Comparison of ENCODE assay signal across 1 mouse cellular context in the genomic region with DNA sequence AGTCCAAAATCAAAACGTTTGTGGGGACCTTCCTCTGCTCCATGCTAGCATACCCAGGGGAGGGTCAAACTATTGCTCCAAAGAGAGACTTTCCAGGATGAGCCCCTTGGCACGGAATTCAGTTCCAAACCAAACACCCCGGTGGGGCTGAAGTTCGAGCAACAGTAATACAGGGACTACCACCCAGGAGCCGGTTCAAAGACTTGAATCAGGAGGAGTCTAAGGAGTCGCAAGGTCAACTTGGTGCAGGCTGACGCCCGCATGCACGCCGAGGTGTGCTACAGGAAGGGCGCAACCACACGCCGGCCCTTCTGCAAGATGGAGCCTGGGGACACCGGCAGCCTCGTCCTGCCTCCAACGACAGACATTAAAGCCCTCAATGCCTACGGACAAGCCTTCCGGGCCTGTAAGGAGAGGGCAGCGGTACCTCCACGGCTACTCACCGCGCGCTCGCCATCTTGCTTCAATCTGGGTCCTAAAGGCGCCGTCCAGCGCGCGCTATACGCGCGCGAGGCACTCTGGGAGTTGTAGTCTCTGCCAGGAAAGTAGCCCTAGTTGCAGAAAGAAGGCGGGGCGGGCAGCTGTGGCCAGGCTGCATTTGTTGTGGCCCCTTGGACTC.
A peak's percentile ranks its signal among the peaks of the same experiment; 100 is the strongest.
TF ChIP-seq lines count a peak whose summit lies in the region.

A gene (minus strand): TSS at position 478 of the 619 bp plus-strand sequence.

TF ChIP-seq in MEL, 35 proteins besides CTCF, POLR2A, EP300 and RAD21 (continued from another document):
- no peak for TF ChIP-seq BHLHE40 (IDR thresholded peaks at IDR 0.05; ENCODE audit: borderline replicate concordance, low read depth, low read length)
- peak; percentile 28; the same call in 1 of the 2 replicates for TF ChIP-seq MAZ (IDR thresholded peaks at IDR 0.05; ENCODE audit: low read depth, low read length)
- 0 out of 2 replicates have a peak, but pooled peaks have one; percentile 28 for TF ChIP-seq ETS1 (IDR thresholded peaks at IDR 0.05; ENCODE audit: low read depth, low read length)
- peak; percentile 98 for TF ChIP-seq HCFC1 (IDR thresholded peaks at IDR 0.05; ENCODE audit: low read depth, low read length)
- peak; percentile 93 for TF ChIP-seq E2F4 (IDR thresholded peaks at IDR 0.05; ENCODE audit: borderline replicate concordance, low read depth, low read length)
- TF ChIP-seq MEF2A (IDR thresholded peaks at IDR 0.05; ENCODE audit: extremely low read depth, insufficient replicate concordance, low read depth, low read length, poor library complexity, severe bottlenecking) = no peak
- TF ChIP-seq TAL1 (IDR thresholded peaks at IDR 0.05; ENCODE audit: low read length) = no peak
- TF ChIP-seq CHD1 (IDR thresholded peaks at IDR 0.05; ENCODE audit: low read depth, low read length) = no peak
- TF ChIP-seq NELFE (IDR thresholded peaks at IDR 0.05; ENCODE audit: low read depth, low read length) = peak; percentile 82
- no peak for TF ChIP-seq ZNF384 (IDR thresholded peaks at IDR 0.05; ENCODE audit: low read depth, low read length)
- TF ChIP-seq ZC3H11A (IDR thresholded peaks at IDR 0.05; ENCODE audit: low read depth, low read length) = no peak
- TF ChIP-seq UBTF (IDR thresholded peaks at IDR 0.05; ENCODE audit: borderline replicate concordance, insufficient read depth, low read depth, low read length) = no peak
- TF ChIP-seq MAFK (IDR thresholded peaks at IDR 0.05; ENCODE audit: borderline replicate concordance, low read depth, low read length) = no peak
TF ChIP-seq in MEL: peak in this region for 15.
